Mouse (Mus musculus) midbrain, embryonic 12.5 days (tissue): ENCODE measurements around the gene Tmem150a. TPM values are rescaled to one million over a fixed set of nuclear protein-coding genes. Genes with fewer than 3 reads are reported as not detected.

Experiments
- ATAC-seq: fragments of 200-750 bp; cut with Nextera tagmentation; 2 replicates; pipeline ENCODE4 v1.8.0; 2017; ENCODE audit warnings: low read depth, moderate TSS enrichment, moderate library complexity; ENCODE audit not compliant: low FRiP score
- H3K27ac ChIP-seq: fragments of 300-500 bp; sonication (generic); replicated peaks from 2 replicates; pipeline ENCODE4 v1.5.1; 2016; ENCODE audit warnings: mild to moderate bottlenecking
- H3K27me3 ChIP-seq: fragments of 300-500 bp; sonication (generic); 2 replicates; pipeline ENCODE4 v1.6.1; 2016; ENCODE audit warnings: mild to moderate bottlenecking
- H3K36me3 ChIP-seq: fragments of 300-500 bp; sonication (generic); 2 replicates; pipeline ENCODE4 v1.6.1; 2016
- H3K4me1 ChIP-seq: fragments of 300-500 bp; sonication (generic); 2 replicates; pipeline ENCODE4 v1.6.1; 2016
- H3K4me2 ChIP-seq: fragments of 300-500 bp; sonication (generic); replicated peaks from 2 replicates; pipeline ENCODE4 v1.6.1; 2016; ENCODE audit warnings: mild to moderate bottlenecking, moderate library complexity
- H3K4me3 ChIP-seq: fragments of 300-500 bp; sonication (generic); 2 replicates; pipeline ENCODE4 v1.5.1; 2016; ENCODE audit warnings: mild to moderate bottlenecking
- H3K9ac ChIP-seq: fragments of 300-500 bp; sonication (generic); replicated peaks from 2 replicates; pipeline ENCODE4 v1.6.1; 2016; ENCODE audit warnings: mild to moderate bottlenecking, moderate library complexity
- H3K9me3 ChIP-seq: fragments of 300-500 bp; sonication (generic); 2 replicates; pipeline ENCODE4 v1.6.1; 2016; ENCODE audit warnings: mild to moderate bottlenecking
- WGBS: fragments of 180-500 bp; shearing (Covaris S2); methylation state at CpG from one replicate; pipeline ENCODE4 v1.1.7; 2016; 5-methylcytosine and 5-hydroxymethylcytosine counted together
- polyA plus RNA-seq: library from polyadenylated mRNA; unstranded; fragments of >200 nt; fragmentation: Nextera tagmentation; extraction: Ambion mirVana; gene quantifications from 2 replicates; pipeline ENCODE4 v1.2.1, GENCODE M21; 2016

Tmem150a gene
- polyA plus RNA-seq, 1 experiment from 2014 or later: 8.2 TPM

DNA sequence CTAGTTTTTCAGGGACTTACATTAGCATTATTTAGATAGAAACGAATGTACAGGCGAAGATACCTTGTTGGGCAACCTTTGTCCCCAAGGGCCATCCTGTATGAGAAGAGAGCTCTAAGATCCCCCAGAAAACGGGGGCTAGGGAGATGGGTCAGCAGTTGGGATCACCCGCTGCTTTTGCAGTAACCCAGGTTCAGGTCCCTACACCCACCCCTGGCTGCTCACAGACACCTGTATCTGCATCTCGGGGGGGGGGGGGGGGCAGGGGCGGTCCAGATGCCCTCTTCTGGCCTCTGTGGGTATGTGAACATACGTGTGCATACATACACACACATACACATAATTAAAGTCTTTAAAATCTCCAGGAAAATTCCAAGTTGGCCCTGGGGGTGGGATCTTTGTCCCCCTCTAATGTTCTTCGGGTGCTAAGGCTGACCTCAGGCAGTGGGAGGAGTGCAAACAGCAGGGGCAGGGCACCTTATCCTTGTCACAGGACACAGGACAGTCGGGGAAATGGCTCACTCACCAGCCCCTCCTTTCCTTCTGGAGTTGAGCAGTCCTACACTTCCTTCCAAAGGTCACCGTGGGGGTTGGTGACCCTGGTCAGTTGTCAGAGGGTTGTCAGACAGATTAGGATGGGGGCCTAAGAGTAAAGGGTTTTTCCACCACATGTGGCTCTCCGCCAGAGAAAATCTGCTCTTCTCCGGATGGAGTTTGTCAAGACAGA is 35.7 kb downstream of the Tmem150a start:
- peaks cover 15% of the 10 kb centered on the region for H3K4me1 ChIP-seq

DNA sequence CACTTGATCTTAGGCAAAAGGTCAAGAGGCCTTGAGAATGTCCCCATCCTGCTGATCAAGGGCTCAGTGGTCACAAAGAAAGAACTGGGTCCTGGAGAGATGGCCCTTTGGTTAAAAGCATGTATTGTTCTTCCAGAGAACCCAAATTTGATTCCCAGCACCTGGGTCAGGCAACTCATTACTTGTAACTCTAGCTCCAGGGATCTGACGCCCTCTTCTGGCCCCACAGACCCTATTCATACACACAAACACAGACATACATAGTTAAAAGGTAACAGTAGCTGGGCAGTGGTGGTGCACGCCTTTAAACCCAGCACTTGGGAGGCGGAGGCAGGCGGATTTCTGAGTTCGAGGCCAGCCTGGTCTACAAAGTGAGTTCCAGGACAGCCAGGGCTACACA is 37.1 kb downstream of the Tmem150a start:
- 84% methylated on average over 5 of the region's 5 CpGs for WGBS
- ATAC-seq: no peak

More for the DNA sequence above, 35.7 kb downstream of the Tmem150a start:
- ATAC-seq: peak; percentile 30; the same call in 1 of the 2 replicates
- 10% methylated on average over 12 of the region's 12 CpGs for WGBS
- no peaks in the 10 kb centered on the region for H3K36me3 ChIP-seq
- H3K4me3 ChIP-seq: no peak overlapping the region; the same call in 1 of the 2 replicates
- H3K9me3 ChIP-seq: no peaks in the 10 kb centered on the region
- H3K27me3 ChIP-seq: peaks cover 27% of the 10 kb centered on the region
- no peak overlapping the region for H3K9ac ChIP-seq
- no peak overlapping the region for H3K27ac ChIP-seq
- peak overlapping the region; percentile 62 for H3K4me2 ChIP-seq

DNA sequence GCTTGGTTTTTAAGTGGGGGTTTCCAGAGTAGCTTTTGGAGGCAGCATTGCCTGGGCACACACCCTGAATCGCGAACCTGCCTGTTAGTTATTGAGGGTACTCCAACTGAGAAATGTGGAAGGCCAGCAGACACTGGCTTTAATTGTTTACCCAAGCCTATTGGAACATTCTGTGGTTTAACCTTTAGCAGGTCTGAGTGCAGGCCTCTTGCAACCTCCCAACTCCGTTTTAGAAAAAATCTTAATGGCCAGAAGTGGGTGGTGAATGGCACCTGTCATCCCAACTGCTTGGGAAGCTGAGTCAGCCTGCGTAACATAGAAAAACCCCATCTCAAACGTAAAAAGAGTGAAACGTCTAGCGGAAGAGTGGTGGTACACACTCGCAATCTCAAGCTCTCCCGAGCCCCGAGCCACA is 41.6 kb downstream of the Tmem150a start:
- no peak for ATAC-seq
- WGBS: 85% methylated on average over 10 of the region's 10 CpGs

More for the DNA sequence above, 37.1 kb downstream of the Tmem150a start:
- Histone ChIP-seq H3K9me3 (no peaks in the 10 kb centered on the region), H3K9ac (no peak overlapping the region), H3K4me2 (no peak overlapping the region), H3K36me3 (no peaks in the 10 kb centered on the region), H3K4me3 (no peak overlapping the region), H3K27ac (no peak overlapping the region), H3K4me1 (peaks cover 15% of the 10 kb centered on the region), H3K27me3 (peaks cover 27% of the 10 kb centered on the region)

DNA sequence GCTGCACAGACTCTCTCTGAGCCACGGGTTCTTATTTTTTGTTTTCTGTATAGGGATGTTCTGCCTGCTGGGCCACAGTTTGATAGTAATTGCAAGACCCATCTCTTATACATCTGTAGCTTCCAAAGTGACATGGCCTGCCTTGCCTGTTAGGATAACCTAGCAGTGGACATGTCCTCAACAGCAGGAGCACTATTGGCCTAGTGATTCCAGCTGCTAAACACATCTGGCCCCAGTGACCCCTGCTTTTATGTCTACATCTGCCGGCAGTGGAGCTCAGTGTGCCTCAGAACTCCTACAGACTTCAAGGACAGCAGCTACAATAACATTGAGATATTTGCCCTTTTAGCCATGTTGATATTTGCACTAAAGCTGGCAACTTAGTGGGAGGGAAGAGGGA is 44.7 kb downstream of the Tmem150a start:
- no peak overlapping the region for H3K4me3 ChIP-seq
- H3K9me3 ChIP-seq: no peaks in the 10 kb centered on the region
- no peak overlapping the region for H3K9ac ChIP-seq
- 48% methylated on average over 2 of the region's 2 CpGs for WGBS
- no peak for ATAC-seq
- no peaks in the 10 kb centered on the region for H3K27me3 ChIP-seq
- no peak overlapping the region for H3K27ac ChIP-seq
- no peaks in the 10 kb centered on the region for H3K4me1 ChIP-seq
- no peaks in the 10 kb centered on the region for H3K36me3 ChIP-seq
- H3K4me2 ChIP-seq: no peak overlapping the region

More for the DNA sequence above, 41.6 kb downstream of the Tmem150a start:
- H3K4me2 ChIP-seq: no peak overlapping the region
- H3K27me3 ChIP-seq: no peaks in the 10 kb centered on the region
- H3K9ac ChIP-seq: no peak overlapping the region
- no peaks in the 10 kb centered on the region for H3K9me3 ChIP-seq
- no peak overlapping the region for H3K27ac ChIP-seq
- no peaks in the 10 kb centered on the region for H3K36me3 ChIP-seq
- no peak overlapping the region for H3K4me3 ChIP-seq
- H3K4me1 ChIP-seq: no peaks in the 10 kb centered on the region

DNA sequence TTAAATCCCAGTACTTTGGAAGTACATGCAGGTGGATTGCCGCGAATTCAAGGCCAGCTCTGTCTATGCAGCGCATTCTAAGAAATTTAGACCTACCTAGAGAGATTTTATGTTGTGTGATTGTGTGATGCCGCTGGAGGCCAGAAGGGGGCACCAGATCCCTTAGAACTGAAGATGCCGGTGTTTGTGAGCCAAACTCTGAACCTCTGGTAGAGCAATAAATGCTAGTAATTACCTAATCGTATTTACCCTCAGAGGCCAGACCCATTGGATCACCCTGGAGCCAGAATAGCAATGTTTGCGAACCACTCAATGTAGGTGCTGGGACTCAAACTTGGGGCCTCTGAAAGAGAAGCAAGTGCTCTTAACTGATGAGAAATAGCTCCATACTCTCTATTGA is 46.6 kb downstream of the Tmem150a start:
- H3K9me3 ChIP-seq: no peaks in the 10 kb centered on the region
- no peaks in the 10 kb centered on the region for H3K4me1 ChIP-seq
- H3K4me3 ChIP-seq: no peak overlapping the region
- H3K4me2 ChIP-seq: no peak overlapping the region
- WGBS: 26% methylated on average over 7 of the region's 7 CpGs
- H3K9ac ChIP-seq: no peak overlapping the region
- H3K36me3 ChIP-seq: no peaks in the 10 kb centered on the region
- ATAC-seq: no peak
- no peak overlapping the region for H3K27ac ChIP-seq
- H3K27me3 ChIP-seq: no peaks in the 10 kb centered on the region

DNA sequence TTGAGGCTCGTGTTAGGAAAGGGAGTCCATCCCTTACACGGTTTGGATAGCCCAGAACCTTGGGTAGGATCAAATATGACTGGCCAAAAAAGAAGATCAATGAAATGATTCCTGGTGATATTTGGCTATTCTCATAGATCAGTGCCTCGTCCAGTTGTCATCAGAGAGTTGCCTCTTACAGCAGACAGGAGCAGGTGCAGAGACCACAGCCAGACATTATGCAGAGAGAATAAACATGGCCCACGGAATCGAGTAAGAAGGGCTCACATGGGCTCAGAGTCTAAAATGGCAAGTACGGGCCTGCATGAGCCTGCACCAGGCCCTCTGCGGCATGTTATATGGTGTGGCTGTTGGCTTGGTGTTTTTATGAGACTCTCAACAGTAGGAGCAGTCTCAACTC is 50.1 kb downstream of the Tmem150a start:
- Histone ChIP-seq H3K9me3 (no peaks in the 10 kb centered on the region), H3K4me1 (no peaks in the 10 kb centered on the region), H3K4me3 (no peak overlapping the region), H3K36me3 (no peaks in the 10 kb centered on the region), H3K9ac (no peak overlapping the region), H3K4me2 (no peak overlapping the region), H3K27me3 (no peaks in the 10 kb centered on the region), H3K27ac (no peak overlapping the region)
- 87% methylated on average over 7 of the region's 7 CpGs for whole genome bisulfite sequencing
- no peak for ATAC-seq

DNA sequence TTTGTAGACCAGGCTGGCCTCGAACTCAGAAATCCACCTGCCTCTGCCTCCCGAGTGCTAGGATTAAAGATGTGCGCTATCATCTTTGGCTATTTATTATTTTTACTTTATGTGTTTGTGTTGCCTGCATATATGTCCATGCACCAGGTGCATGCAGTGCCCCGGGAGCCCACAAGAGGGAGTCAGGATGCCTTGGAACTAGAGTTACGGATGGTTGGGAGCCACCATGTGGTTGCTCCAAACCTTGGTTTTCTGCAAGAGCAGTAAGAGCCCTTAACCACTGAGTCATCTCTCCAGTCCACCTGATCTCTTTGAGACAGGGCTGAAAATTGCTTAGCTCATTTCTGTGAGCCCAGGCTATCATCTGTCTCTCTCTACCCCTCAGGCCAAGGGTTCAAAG is 51.9 kb downstream of the Tmem150a start:
- WGBS: 0% methylated on average over 5 of the region's 5 CpGs
- ATAC-seq: no peak
- no peak overlapping the region for H3K27ac ChIP-seq

More for the DNA sequence above, 51.9 kb downstream of the Tmem150a start:
- H3K4me2 ChIP-seq: no peak overlapping the region
- H3K9ac ChIP-seq: no peak overlapping the region
- no peaks in the 10 kb centered on the region for H3K27me3 ChIP-seq
- H3K9me3 ChIP-seq: no peaks in the 10 kb centered on the region
- H3K36me3 ChIP-seq: no peaks in the 10 kb centered on the region
- H3K4me3 ChIP-seq: no peak overlapping the region
- H3K4me1 ChIP-seq: no peaks in the 10 kb centered on the region

Other genes starting within 250 kb of the Tmem150a start
- 6.2 and 8.6 TPM in 2 replicates for gene Atoh8, start 119.9 kb upstream of the Tmem150a start, polyA plus RNA-seq
- gene Sftpb, start 50.8 kb upstream of the Tmem150a start, polyA plus RNA-seq: not detected in 2 replicates
- gene Usp39, start 10.3 kb upstream of the Tmem150a start, polyA plus RNA-seq: 68.9 and 72.4 TPM in 2 replicates
- 25.4 and 29.6 TPM in 2 replicates for gene 0610030E20Rik, start 8.1 kb upstream of the Tmem150a start, polyA plus RNA-seq
- gene Rnf181, start 11.5 kb downstream of the Tmem150a start, polyA plus RNA-seq: 98.1 and 98.7 TPM in 2 replicates
- 10.2 and 12.7 TPM in 2 replicates for gene Vamp5, start 25.0 kb downstream of the Tmem150a start, polyA plus RNA-seq
- gene Vamp8, start 35.3 kb downstream of the Tmem150a start, polyA plus RNA-seq: 25.9 and 33.6 TPM in 2 replicates
- gene Ggcx, start 58.9 kb downstream of the Tmem150a start, polyA plus RNA-seq: 20.6 and 24.3 TPM in 2 replicates
- 422 and 441 TPM in 2 replicates for gene Mat2a, start 84.1 kb downstream of the Tmem150a start, polyA plus RNA-seq
- 0.63 and 0.97 TPM in 2 replicates for gene Sh2d6, start 166.3 kb downstream of the Tmem150a start, polyA plus RNA-seq
- 5.8 and 6.1 TPM in 2 replicates for gene Capg, start 188.9 kb downstream of the Tmem150a start, polyA plus RNA-seq
- gene Elmod3, start 243.0 kb downstream of the Tmem150a start, polyA plus RNA-seq: 14.3 and 18.3 TPM in 2 replicates
- gene Retsat, start 243.0 kb downstream of the Tmem150a start, polyA plus RNA-seq: 4.4 and 6.9 TPM in 2 replicates